Mouse (Mus musculus) kidney, postnatal 0 days (tissue): ENCODE measurements at regions not wholly inside any gene's neighbourhood (a gene's known extent, or its start where the extent isn't known, plus 50 kb on each side); places are given as distances from the start of the nearest gene placed in this dataset.

ENCODE experiments used
- ATAC-seq: fragments of 200-750 bp; cut with Nextera tagmentation; replicated peaks from 2 replicates; pipeline ENCODE4 v1.8.0; 2017; ENCODE audit warnings: low read depth, moderate number of reproducible peaks, moderate TSS enrichment, moderate library complexity; ENCODE audit not compliant: low FRiP score
- DNase-seq: peaks from one replicate; pipeline ENCODE4 v3.0.0-alpha.2; 2016; ENCODE audit warnings: low spot score
- H3K27ac ChIP-seq: fragments of 300-500 bp; sonication (generic); 2 replicates; pipeline ENCODE4 v1.5.1; 2014; ENCODE audit warnings: mild to moderate bottlenecking
- H3K27me3 ChIP-seq: fragments of 300-500 bp; sonication (generic); 2 replicates; pipeline ENCODE4 v1.6.1; 2014; ENCODE audit warnings: low read length, mixed read lengths; ENCODE audit not compliant: insufficient read depth
- H3K36me3 ChIP-seq: fragments of 300-500 bp; sonication (generic); 2 replicates; pipeline ENCODE4 v1.6.1; 2014; ENCODE audit warnings: low read length, mixed read lengths; ENCODE audit not compliant: insufficient read depth
- H3K4me1 ChIP-seq: fragments of 300-500 bp; sonication (generic); replicated peaks from 2 replicates; pipeline ENCODE4 v1.6.1; 2014; ENCODE audit warnings: antibody characterized with exemption, low read length, mixed read lengths; ENCODE audit not compliant: insufficient read depth
- H3K4me2 ChIP-seq: fragments of 300-500 bp; sonication (generic); 2 replicates; pipeline ENCODE4 v1.6.1; 2014; ENCODE audit warnings: mild to moderate bottlenecking, low read length, moderate library complexity, mixed read lengths
- H3K4me3 ChIP-seq: fragments of 300-500 bp; sonication (generic); replicated peaks from 2 replicates; pipeline ENCODE4 v1.5.1; 2014; ENCODE audit warnings: low read depth, low read length
- H3K9ac ChIP-seq: fragments of 300-500 bp; sonication (generic); 2 replicates; pipeline ENCODE4 v1.6.1; 2014; ENCODE audit warnings: low read depth, low read length
- H3K9me3 ChIP-seq: fragments of 300-500 bp; sonication (generic); replicated peaks from 2 replicates; pipeline ENCODE4 v1.6.1; 2016; ENCODE audit warnings: low read length, inconsistent platforms, mixed read lengths
- CTCF ChIP-seq: IDR thresholded peaks from 2 replicates; pipeline ENCODE4 v1.5.1; 2016; ENCODE audit warnings: antibody characterized with exemption, low read depth, mild to moderate bottlenecking, moderate library complexity
- WGBS: fragments of 180-500 bp; shearing (Covaris S2); extraction: QIAGEN DNeasy Blood & Tissue Kit; methylation state at CpG from one replicate; pipeline ENCODE4 v1.1.7; 2014; 5-methylcytosine and 5-hydroxymethylcytosine counted together

- Histone ChIP-seq H3K36me3 (no peaks in the 10 kb centered on the region), H3K4me2 (no peak overlapping the region), H3K9me3 (no peaks in the 10 kb centered on the region), H3K4me1 (no peaks in the 10 kb centered on the region), H3K9ac (no peak overlapping the region), H3K27me3 (no peaks in the 10 kb centered on the region), H3K27ac (no peak overlapping the region), H3K4me3 (no peak overlapping the region)
- 82% methylated on average over 5 of the region's 5 CpGs for WGBS
- ATAC-seq (no peak), DNase-seq (no peak)
- TF ChIP-seq CTCF: no peak
Observed at GRCm38 (mm10) chr12:48612066-48612465, 770.4 kb upstream of the Foxg1 start.

DNA sequence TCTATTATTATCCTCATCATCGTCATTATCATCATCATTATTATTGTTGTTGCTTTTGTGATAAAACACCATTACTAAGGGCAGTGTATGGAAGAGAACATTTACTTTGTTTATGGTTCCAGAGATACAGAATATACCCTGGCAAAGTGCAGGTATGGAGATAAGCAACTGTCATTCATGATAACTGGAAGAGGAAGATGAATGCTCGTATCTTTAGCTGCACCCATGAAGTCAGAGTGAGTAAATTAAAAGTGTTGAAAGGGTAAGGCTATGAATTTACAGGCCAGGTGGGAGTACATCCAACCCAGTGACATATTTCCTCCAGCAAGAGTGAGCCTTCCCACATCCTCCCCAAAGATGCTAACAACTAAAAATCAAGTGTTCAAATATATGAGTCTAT lies 766.1 kb upstream of the Foxg1 start:
- no peaks in the 10 kb centered on the region for H3K36me3 ChIP-seq
- DNase-seq: no peak
- no peak overlapping the region for H3K9ac ChIP-seq
- no peak overlapping the region for H3K4me3 ChIP-seq
- no peak for TF ChIP-seq CTCF
- no peaks in the 10 kb centered on the region for H3K4me1 ChIP-seq
- no peak overlapping the region for H3K27ac ChIP-seq
- WGBS: 75% methylated on average over 2 of the region's 2 CpGs
- no peaks in the 10 kb centered on the region for H3K27me3 ChIP-seq
- H3K4me2 ChIP-seq: no peak overlapping the region
- H3K9me3 ChIP-seq: no peaks in the 10 kb centered on the region
- ATAC-seq: no peak

- TF ChIP-seq CTCF: no peak
- no peak overlapping the region for H3K4me3 ChIP-seq
- ATAC-seq: no peak
- H3K27ac ChIP-seq: no peak overlapping the region
- no peaks in the 10 kb centered on the region for H3K9me3 ChIP-seq
- DNase-seq: no peak
- no peaks in the 10 kb centered on the region for H3K4me1 ChIP-seq
- H3K9ac ChIP-seq: no peak overlapping the region
- H3K4me2 ChIP-seq: no peak overlapping the region
- no peaks in the 10 kb centered on the region for H3K27me3 ChIP-seq
- WGBS: 55% methylated on average over 4 of the region's 4 CpGs
- no peaks in the 10 kb centered on the region for H3K36me3 ChIP-seq
Observed at GRCm38 (mm10) chr12:48633559-48633958, 748.9 kb upstream of the Foxg1 start.

GRCm38 (mm10) chr12:48634671-48635241 lies 747.7 kb upstream of the Foxg1 start:
- WGBS: 67% methylated on average over 6 of the region's 6 CpGs
- no peak for ATAC-seq
- H3K9me3 ChIP-seq: no peaks in the 10 kb centered on the region

DNA sequence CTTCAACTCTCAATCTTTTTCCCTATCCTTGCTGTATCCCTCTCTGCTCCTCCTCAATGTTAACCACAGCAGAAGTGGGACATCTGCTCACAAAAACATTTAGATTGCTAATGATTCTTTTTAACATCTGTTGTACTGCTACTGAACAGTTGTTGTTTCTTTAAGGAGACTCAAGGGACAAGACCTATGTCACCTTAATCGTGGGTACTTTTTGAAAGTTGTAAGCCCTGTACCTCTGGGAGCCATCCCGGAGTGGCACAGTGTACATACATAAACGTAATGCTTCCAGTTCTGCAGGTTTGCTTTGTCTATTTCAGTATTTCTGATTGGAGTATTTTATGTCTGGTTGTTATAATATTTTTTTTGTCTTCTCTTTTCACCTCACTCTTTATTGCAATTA lies 740.5 kb upstream of the Foxg1 start:
- 57% methylated on average over 3 of the region's 3 CpGs for WGBS
- no peak for ATAC-seq

More at GRCm38 (mm10) chr12:48634671-48635241, 747.7 kb upstream of the Foxg1 start:
- no peak overlapping the region for H3K4me2 ChIP-seq
- H3K27ac ChIP-seq: no peak overlapping the region
- TF ChIP-seq CTCF: no peak
- no peaks in the 10 kb centered on the region for H3K27me3 ChIP-seq
- H3K4me3 ChIP-seq: no peak overlapping the region
- DNase-seq: no peak
- no peak overlapping the region for H3K9ac ChIP-seq
- H3K36me3 ChIP-seq: no peaks in the 10 kb centered on the region
- no peaks in the 10 kb centered on the region for H3K4me1 ChIP-seq

GRCm38 (mm10) chr12:48645135-48645534 lies 737.3 kb upstream of the Foxg1 start:
- ATAC-seq: no peak

More for the DNA sequence above, 740.5 kb upstream of the Foxg1 start:
- Histone ChIP-seq H3K4me2 (no peak overlapping the region), H3K27ac (no peak overlapping the region), H3K4me3 (no peak overlapping the region), H3K27me3 (no peaks in the 10 kb centered on the region), H3K9ac (no peak overlapping the region), H3K36me3 (no peaks in the 10 kb centered on the region), H3K4me1 (no peaks in the 10 kb centered on the region), H3K9me3 (no peaks in the 10 kb centered on the region)
- no peak for TF ChIP-seq CTCF
- no peak for DNase-seq

DNA sequence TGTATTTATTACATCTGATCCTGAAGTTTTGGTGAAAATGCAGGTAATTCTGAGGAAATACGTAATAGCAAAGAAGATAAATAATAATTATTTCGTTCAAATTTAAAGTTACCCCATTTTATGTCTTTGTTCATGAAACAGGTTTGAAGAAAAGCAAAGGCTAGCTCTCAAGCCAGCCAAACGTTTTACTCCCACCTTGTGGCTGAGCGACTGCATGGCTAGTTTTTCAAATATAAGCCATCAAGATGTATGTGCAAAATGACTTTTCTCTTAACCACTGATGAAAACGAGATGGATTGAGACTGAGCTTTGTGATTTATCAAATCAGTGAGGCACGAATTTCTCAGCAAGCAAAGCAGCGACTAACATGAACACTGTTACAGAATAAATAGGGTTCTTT lies 736.5 kb upstream of the Foxg1 start:
- H3K36me3 ChIP-seq: no peaks in the 10 kb centered on the region
- no peaks in the 10 kb centered on the region for H3K9me3 ChIP-seq
- H3K27me3 ChIP-seq: no peaks in the 10 kb centered on the region
- no peak overlapping the region for H3K27ac ChIP-seq
- H3K4me3 ChIP-seq: no peak overlapping the region
- H3K9ac ChIP-seq: no peak overlapping the region
- no peak overlapping the region for H3K4me2 ChIP-seq
- WGBS: 46% methylated on average over 7 of the region's 7 CpGs
- TF ChIP-seq CTCF: peak; percentile 51
- no peak for ATAC-seq
- no peak for DNase-seq
- H3K4me1 ChIP-seq: no peaks in the 10 kb centered on the region

More at GRCm38 (mm10) chr12:48645135-48645534, 737.3 kb upstream of the Foxg1 start:
- no peak overlapping the region for H3K4me2 ChIP-seq
- no peaks in the 10 kb centered on the region for H3K36me3 ChIP-seq
- no peaks in the 10 kb centered on the region for H3K4me1 ChIP-seq
- H3K9me3 ChIP-seq: no peaks in the 10 kb centered on the region
- whole genome bisulfite sequencing: 66% methylated on average over 2 of the region's 2 CpGs
- H3K27ac ChIP-seq: no peak overlapping the region
- no peak for TF ChIP-seq CTCF
- H3K27me3 ChIP-seq: no peaks in the 10 kb centered on the region
- no peak overlapping the region for H3K9ac ChIP-seq
- no peak for DNase-seq
- H3K4me3 ChIP-seq: no peak overlapping the region
